Mouse (Mus musculus) layer of hippocampus, adult 2 months (tissue): Measurements from ENCODE around the gene Apopt1. TPM values are rescaled to one million over a fixed set of nuclear protein-coding genes. Genes with fewer than 3 reads are reported as not detected.

Source experiments
- DNase-seq, 2 experiments: peaks; one replicate each; pipeline ENCODE4 v3.0.0; 2022; ENCODE audit warnings: low spot score in 2 of 2
- H3K27ac ChIP-seq: fragments of 200-600 bp; 2 replicates; pipeline ENCODE4 v1.8.1; 2022
- H3K4me3 ChIP-seq: fragments of 200-600 bp; 2 replicates; pipeline ENCODE4 v1.8.1; 2022; ENCODE audit warnings: mild to moderate bottlenecking
- CTCF ChIP-seq: fragments of 200-600 bp; conservative IDR thresholded peaks from 2 replicates; pipeline ENCODE4 v1.8.1; 2022; ENCODE audit warnings: antibody characterized with exemption, mild to moderate bottlenecking, moderate library complexity
- total RNA-seq, 2 experiments: library from RNA; stranded (reverse); gene quantifications; 2 replicates each; pipeline ENCODE4 v1.2.3; 2021

The Apopt1 gene
- total RNA-seq, 2 experiments from 2014 or later = 35.7 to 36.8 TPM

DNA sequence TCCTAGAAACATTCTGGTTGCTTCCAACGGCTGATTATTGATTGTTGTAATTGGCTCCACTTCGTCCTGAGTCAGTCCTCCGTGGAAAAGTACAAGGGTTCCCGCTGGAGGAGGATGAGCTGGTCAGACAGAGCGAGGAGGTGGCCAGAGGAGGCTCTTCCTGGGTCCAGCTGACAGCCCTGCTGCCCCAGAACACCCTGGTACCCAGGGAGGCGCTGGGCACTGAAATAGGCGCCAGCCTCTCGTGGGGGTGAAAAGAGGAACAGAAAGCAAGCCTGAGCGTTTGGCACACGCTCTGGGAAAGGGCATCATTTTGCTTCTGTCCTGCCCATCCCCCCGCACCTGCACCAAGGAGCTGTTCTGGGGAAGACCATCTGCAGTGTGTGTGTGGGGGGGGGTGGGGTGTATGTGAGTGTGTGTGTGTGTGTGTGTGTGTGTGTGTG lies 30.9 kb downstream of the Apopt1 start:
- TF ChIP-seq CTCF = no peak
- Histone ChIP-seq H3K4me3 (no peak overlapping the region), H3K27ac (peak overlapping the region; percentile 46; the same call in 1 of the 2 replicates)
- DNase-seq = no peak

DNA sequence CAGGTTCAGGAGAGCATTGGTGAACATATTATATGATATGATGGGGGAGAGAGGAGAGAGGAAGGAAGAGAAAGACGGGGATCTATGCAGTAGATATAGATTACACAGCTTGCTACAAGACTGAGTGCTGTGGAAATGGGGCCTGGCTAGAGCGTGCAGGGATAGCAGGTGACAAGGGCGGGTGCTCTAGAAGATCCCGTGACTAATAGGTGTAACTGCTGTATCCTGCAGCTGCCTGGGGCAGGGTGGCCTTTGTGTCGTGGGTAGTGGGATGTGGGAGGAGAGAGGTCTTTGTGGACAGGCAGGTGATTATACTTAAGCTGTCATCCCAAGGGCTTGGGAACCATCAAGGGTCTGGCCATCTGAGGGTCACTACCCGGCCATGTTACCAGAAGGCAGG lies 32.2 kb downstream of the Apopt1 start:
- TF ChIP-seq CTCF = no peak
- Histone ChIP-seq H3K4me3 (no peak overlapping the region), H3K27ac (no peak overlapping the region)
- DNase-seq = no peak

- no peak for DNase-seq
- no peak for TF ChIP-seq CTCF
- Histone ChIP-seq H3K27ac (peak overlapping the region; percentile 57; the same call in 1 of the 2 replicates), H3K4me3 (no peak overlapping the region)
Observed at GRCm38 (mm10) chr12:111746091-111746490, 33.0 kb downstream of the Apopt1 start.

DNA sequence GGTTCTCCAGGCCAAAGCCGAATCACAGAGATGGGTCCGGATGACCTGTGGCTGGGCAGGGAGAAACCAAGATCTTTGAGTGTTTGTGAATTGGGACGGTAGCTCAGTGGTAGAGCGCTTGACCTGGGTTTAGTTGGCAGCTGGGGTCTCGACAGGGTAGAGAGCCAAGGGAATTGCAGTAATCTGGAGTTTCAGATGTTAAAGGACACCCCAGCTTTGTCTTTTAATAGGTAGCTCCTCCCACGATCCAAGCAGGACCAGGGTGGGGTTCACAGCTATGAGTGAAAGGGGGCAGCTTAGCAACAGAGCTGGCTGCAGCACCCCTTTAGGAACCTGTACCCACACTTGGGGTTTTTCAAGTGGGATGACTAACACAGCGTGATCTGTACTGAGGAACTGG lies 34.4 kb downstream of the Apopt1 start:
- no peak overlapping the region for H3K4me3 ChIP-seq
- H3K27ac ChIP-seq = no peak overlapping the region
- no peak for DNase-seq
- TF ChIP-seq CTCF = no peak

DNA sequence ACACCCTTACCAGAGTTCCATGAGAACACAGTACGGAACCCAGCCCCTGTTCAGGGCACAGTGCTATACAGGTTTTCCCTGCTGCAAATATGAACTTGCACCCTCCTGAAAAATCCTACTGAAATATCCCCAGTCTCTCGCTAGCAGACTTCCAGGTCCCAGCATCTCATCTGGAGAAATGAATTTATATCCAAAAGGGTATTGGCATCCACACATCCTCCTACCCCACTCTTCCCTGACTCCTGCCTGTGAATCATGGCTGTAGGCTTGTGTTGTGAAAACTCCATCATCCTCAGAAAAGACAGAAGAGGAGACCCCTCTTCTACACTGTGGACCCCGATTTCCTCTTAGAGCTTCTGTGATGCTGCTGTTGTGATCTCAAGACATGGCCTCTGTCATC lies 37.7 kb downstream of the Apopt1 start:
- Histone ChIP-seq H3K4me3 (no peak overlapping the region), H3K27ac (no peak overlapping the region)
- TF ChIP-seq CTCF = no peak
- no peak for DNase-seq

GRCm38 (mm10) chr12:111752491-111752890 lies 39.4 kb downstream of the Apopt1 start:
- Histone ChIP-seq H3K4me3 (no peak overlapping the region), H3K27ac (peak overlapping the region; percentile 39; the same call in 1 of the 2 replicates)
- TF ChIP-seq CTCF = no peak
- DNase-seq = no peak

- peak overlapping the region; percentile 39; the same call in 1 of the 2 replicates for H3K27ac ChIP-seq
- no peak for TF ChIP-seq CTCF
- DNase-seq = no peak
Observed at GRCm38 (mm10) chr12:111753347-111753746, 40.3 kb downstream of the Apopt1 start.

GRCm38 (mm10) chr12:111754710-111755109 lies 41.6 kb downstream of the Apopt1 start:
- H3K4me3 ChIP-seq = no peak overlapping the region
- TF ChIP-seq CTCF = no peak
- DNase-seq = no peak
- H3K27ac ChIP-seq = no peak overlapping the region

More at GRCm38 (mm10) chr12:111753347-111753746, 40.3 kb downstream of the Apopt1 start:
- H3K4me3 ChIP-seq = no peak overlapping the region

DNA sequence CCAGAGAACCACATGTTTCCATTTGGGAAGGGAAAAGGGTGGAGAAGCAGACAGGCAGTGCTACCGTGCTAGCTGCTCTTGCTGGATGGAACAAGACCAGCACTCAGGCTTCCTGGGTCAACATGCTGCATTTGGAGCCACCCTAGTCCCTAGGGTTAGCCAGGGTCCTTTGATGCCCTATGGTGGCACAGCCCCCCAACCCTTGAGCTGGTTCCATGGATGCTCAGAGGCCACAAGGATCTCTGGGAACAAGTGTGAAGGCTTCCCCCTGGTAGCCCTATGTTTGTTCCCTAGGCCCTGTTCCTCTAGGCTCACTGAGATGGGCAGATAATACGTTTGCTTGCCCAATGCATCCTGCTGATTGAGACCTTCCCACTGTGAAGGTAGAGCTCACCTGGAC lies 42.2 kb downstream of the Apopt1 start:
- no peak for DNase-seq
- Histone ChIP-seq H3K4me3 (no peak overlapping the region), H3K27ac (no peak overlapping the region)
- TF ChIP-seq CTCF = no peak

- no peak for TF ChIP-seq CTCF
Observed at GRCm38 (mm10) chr12:111756082-111756697, 43.1 kb downstream of the Apopt1 start.

DNA sequence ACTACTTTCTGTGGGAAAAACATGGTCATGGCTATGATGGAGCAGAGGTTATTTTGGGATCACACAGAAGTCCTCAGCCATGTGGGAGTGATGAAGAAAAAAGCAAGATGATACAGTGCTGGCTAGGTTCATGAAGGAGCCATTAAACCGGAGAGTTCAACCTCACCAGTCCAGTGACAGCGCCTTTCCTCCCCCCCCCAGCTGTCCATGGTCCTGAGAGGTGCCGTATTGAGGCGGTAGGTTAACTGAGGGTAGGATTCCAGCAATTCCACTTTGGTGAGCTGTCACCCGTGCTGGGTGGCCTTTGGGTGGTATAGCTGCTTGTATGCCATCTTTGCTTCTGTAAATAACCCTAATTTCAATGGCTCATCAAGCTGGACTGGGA lies 43.6 kb downstream of the Apopt1 start:
- Histone ChIP-seq H3K4me3 (no peak overlapping the region), H3K27ac (no peak overlapping the region)
- no peak for TF ChIP-seq CTCF
- no peak for DNase-seq

More at GRCm38 (mm10) chr12:111756082-111756697, 43.1 kb downstream of the Apopt1 start:
- no peak overlapping the region for H3K4me3 ChIP-seq
- H3K27ac ChIP-seq = no peak overlapping the region
- no peak for DNase-seq

GRCm38 (mm10) chr12:111757561-111758325 lies 44.7 kb downstream of the Apopt1 start:
- TF ChIP-seq CTCF = no peak
- Histone ChIP-seq H3K27ac (peak overlapping the region; percentile 100), H3K4me3 (peak overlapping the region; percentile 72)
- DNase-seq = no peak

DNA sequence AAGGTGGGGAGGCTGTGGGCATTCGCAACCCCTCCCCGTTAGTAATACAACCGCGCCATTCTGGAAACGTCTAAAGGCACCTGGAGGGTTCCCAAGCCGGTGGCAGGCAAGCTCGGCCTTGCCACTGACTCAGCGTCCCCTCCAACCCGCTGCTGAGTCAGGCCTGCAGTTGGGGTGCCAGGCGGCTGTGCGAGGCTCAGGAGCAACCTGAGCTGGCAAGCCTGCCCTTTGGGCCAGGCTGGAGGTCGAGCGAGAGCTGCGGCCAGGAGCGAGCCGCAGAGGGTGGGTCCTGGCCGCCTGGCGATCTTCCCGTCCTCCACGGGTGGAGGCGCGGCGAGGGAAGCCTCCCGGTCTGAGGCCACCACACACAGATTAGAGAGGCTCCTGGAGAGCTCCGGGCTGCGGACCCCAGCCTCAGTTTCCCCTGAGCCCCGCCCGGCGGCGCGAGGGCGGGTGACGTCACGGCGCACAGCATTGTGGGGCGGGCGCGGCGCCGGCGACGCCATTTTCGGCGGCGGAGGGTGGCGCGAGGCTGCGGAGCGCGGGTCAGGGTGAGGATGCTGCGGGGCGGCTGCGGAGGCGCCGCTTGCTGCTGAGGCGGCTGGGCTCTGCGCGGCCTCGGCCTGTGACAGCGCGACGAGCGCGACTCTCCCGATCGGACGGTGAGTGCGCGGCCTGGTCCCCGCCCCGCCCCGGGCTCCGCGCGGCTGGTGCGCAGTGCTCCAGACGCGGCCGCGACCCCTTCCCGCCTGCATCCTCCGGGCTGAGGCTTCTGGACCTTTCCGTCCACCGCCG lies 45.5 kb downstream of the Apopt1 start, which contains the start of gene Klc1:
Gene Klc1 (plus strand): TSS at position 469 of the 795 bp plus-strand sequence.
- no peak for TF ChIP-seq CTCF
- Histone ChIP-seq H3K27ac (peak within 1 kb of the TSS; percentile 100), H3K4me3 (peak within 1 kb of the TSS; percentile 72)
- DNase-seq = peak; percentile 61 to 82
